In the genomic region with DNA sequence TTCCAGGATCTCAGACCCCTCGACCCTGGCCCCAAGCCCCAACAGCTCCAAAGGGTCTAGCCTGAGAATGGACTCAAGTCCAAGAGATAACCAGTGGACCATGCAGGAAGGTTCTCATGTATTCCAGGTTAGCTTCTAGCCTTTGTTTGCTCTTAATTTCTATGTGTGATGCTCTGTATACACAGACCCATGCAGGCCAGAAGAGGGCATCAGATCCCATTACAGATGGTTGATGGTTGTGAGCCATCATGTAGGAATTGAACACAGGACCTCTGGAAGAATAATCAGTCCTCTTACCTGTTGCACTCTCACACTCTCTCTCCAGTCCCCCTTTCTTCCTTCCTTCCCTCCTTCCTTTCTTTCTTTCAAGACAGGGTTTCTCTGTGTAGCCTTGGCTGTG, we compare ENCODE assay signal across 15 mouse cellular contexts. TPM values are rescaled to one million over a fixed set of nuclear protein-coding genes. Genes with fewer than 3 reads are reported as not detected.
DNase-seq lines count a peak whose midpoint lies in the region; ATAC-seq and TF ChIP-seq lines count a peak whose summit lies in the region.
"Had no signal": no experiment of that assay in that cellular context is flagged by ENCODE, and none has a peak within 500 bp of the region (broad histone marks: within the 10 kb centered on the region; RNA-seq: fewer than 3 reads in every experiment).

No protein-coding gene starts in this region.

- peak overlapping the region; percentile 2; the same call in 1 of the 2 replicates for H3K27ac ChIP-seq in kidney, embryonic 14.5 days (ENCODE audit: low read depth, low read length)
- H3K27ac ChIP-seq in liver, embryonic 12.5 days, result peak overlapping the region; percentile 67; the same call in 1 of the 2 replicates

- H3K27me3 ChIP-seq in kidney, embryonic 14.5 days (ENCODE audit: control insufficient read depth, insufficient read depth, low read length), result peaks cover 19% of the 10 kb centered on the region
- H3K27me3 ChIP-seq in Patski, result peaks cover 4% of the 10 kb centered on the region
- H3K27me3 ChIP-seq in liver, embryonic 12.5 days (replicated peaks), result peaks cover 36% of the 10 kb centered on the region

- peak; percentile 41 for DNase-seq in CD4-positive, CD25-positive, alpha-beta regulatory T cell, adult 2 months (ENCODE audit: low read depth, low spot score)
- DNase-seq in kidney, adult 18-20 months, result no peak
- no peak for DNase-seq in Patski (ENCODE audit: low read depth, low spot score)
- DNase-seq in urinary bladder, postnatal 4 days (ENCODE audit: low spot score in 2 of 2), result no peak
- DNase-seq in gastrocnemius, postnatal 25 days, result no peak
- DNase-seq: adrenal gland, postnatal 25 days; cerebellum, adult 18-20 months; embryo, embryonic 11 days; right cerebral cortex, postnatal 25 days had no signal

- H3K4me1 ChIP-seq in kidney, embryonic 14.5 days (ENCODE audit: control insufficient read depth, insufficient read depth, low read length), result peaks cover 14% of the 10 kb centered on the region; the same call in 1 of the 2 replicates
- H3K4me1 ChIP-seq in liver, embryonic 12.5 days, result peaks cover 44% of the 10 kb centered on the region

- H3K36me3 ChIP-seq in kidney, embryonic 14.5 days (ENCODE audit: control insufficient read depth, insufficient read depth, low read length), result peaks cover 17% of the 10 kb centered on the region
- peaks cover 23% of the 10 kb centered on the region for H3K36me3 ChIP-seq in liver, embryonic 12.5 days

- CTCF ChIA-PET in Patski (lab: Charles Lee), result interaction anchor here (2.2 kb wide), 1 partner anchor 18 kb away, joined by 7 read pairs; no protein-coding TSS in a partner anchor

- no peak for TF ChIP-seq CTCF in Patski (IDR thresholded peaks at IDR 0.05)

- WGBS in kidney, embryonic 14.5 days, result 33% methylated on average over 1 of the region's 1 CpGs
- 21% methylated on average over 1 of the region's 1 CpGs for WGBS in liver, embryonic 12.5 days (ENCODE audit: insufficient replicate concordance)

- H3K4me2 ChIP-seq in kidney, embryonic 14.5 days (replicated peaks; ENCODE audit: low read depth, low read length), result no peak overlapping the region
- peak overlapping the region; percentile 22; the same call in 1 of the 2 replicates for H3K4me2 ChIP-seq in liver, embryonic 12.5 days

- no peak overlapping the region for H3K9ac ChIP-seq in kidney, embryonic 14.5 days (ENCODE audit: low read depth, low read length)
- H3K9ac ChIP-seq in liver, embryonic 12.5 days, result no peak overlapping the region

- POLR2A ChIA-PET in Patski (lab: Charles Lee), result interaction anchor here (0.6 to 0.7 kb wide), 2 partner anchors 70 to 129 kb away, joined by 3 to 4 read pairs; no protein-coding TSS in a partner anchor

- H3K4me3 ChIP-seq in kidney, embryonic 14.5 days (ENCODE audit: low read length), result no peak overlapping the region
- no peak overlapping the region for H3K4me3 ChIP-seq in liver, embryonic 12.5 days

- in situ Hi-C loops in Patski (cut with MboI; ENCODE audit: low pct_unique_long_range_greater_than_20kb), result no loop called here

- H3K9me3 ChIP-seq in kidney, embryonic 14.5 days (ENCODE audit: control insufficient read depth, low read length), result no peaks in the 10 kb centered on the region
- no peaks in the 10 kb centered on the region for H3K9me3 ChIP-seq in liver, embryonic 12.5 days (replicated peaks)

- no peak for ATAC-seq in CD4-positive, CD25-positive, alpha-beta regulatory T cell, adult 4 months
- no peak for ATAC-seq in kidney, embryonic 14.5 days (ENCODE audit: low FRiP score, low TSS enrichment)
- ATAC-seq in Patski, result peak; percentile 6
- peak; percentile 39; the same call in 1 of the 2 replicates for ATAC-seq in liver, embryonic 12.5 days
- ATAC-seq: inflammation-experienced regulatory T-cells, adult 6 months had no signal

RNA-seq across cellular contexts. Expression of gene Icam1, which starts 3.4 kb away (rescaled TPM):
- polyA plus RNA-seq in CD4-positive, CD25-positive, alpha-beta regulatory T cell, adult 4 months (2017; shearing (Covaris generic)), result 100 to 1,000 TPM in 1 of 2 experiments, 10 to 100 TPM in 1; 66.8 to 106 TPM
- 7.1 and 10.3 TPM in 2 replicates for polyA plus RNA-seq in kidney, embryonic 14.5 days (2014; fragmentation: Nextera tagmentation; extraction: Ambion mirVana)
- polyA plus RNA-seq in Patski (2021), result 0.06 TPM
- polyA plus RNA-seq in liver, embryonic 12.5 days (2016; fragmentation: Nextera tagmentation; extraction: Ambion mirVana), result 9.9 TPM in 2 replicates
- 1 to 10 TPM; 1.6 to 3.0 TPM for total RNA-seq in gastrocnemius, postnatal 25 days (2021)

RNA-seq across cellular contexts. Expression of gene Mrpl4, which starts 9.8 kb away (rescaled TPM):
- 100 to 1,000 TPM in 1 of 2 experiments, 10 to 100 TPM in 1; 94.9 to 122 TPM for polyA plus RNA-seq in CD4-positive, CD25-positive, alpha-beta regulatory T cell, adult 4 months (2017; shearing (Covaris generic))
- 145 and 146 TPM in 2 replicates for polyA plus RNA-seq in kidney, embryonic 14.5 days (2014; fragmentation: Nextera tagmentation; extraction: Ambion mirVana)
- polyA plus RNA-seq in Patski (2021), result 89.1 TPM
- 89.3 and 91.4 TPM in 2 replicates for polyA plus RNA-seq in liver, embryonic 12.5 days (2016; fragmentation: Nextera tagmentation; extraction: Ambion mirVana)
- total RNA-seq in gastrocnemius, postnatal 25 days (2021), result 10 to 100 TPM; 61.9 to 62.8 TPM

RNA-seq across cellular contexts. Expression of gene Icam4, which starts 16.8 kb away (rescaled TPM):
- polyA plus RNA-seq in CD4-positive, CD25-positive, alpha-beta regulatory T cell, adult 4 months (2017; shearing (Covaris generic)), result 1 to 10 TPM; 2.7 to 3.5 TPM
- 0.45 and 0.49 TPM in 2 replicates for polyA plus RNA-seq in kidney, embryonic 14.5 days (2014; fragmentation: Nextera tagmentation; extraction: Ambion mirVana)
- 0.99 TPM for polyA plus RNA-seq in Patski (2021)
- 231 and 238 TPM in 2 replicates for polyA plus RNA-seq in liver, embryonic 12.5 days (2016; fragmentation: Nextera tagmentation; extraction: Ambion mirVana)
- total RNA-seq in gastrocnemius, postnatal 25 days (2021), result 1 to 10 TPM; 1.0 to 1.6 TPM

RNA-seq across cellular contexts. Expression of gene Icam5, which starts 19.5 kb away (rescaled TPM):
- polyA plus RNA-seq in CD4-positive, CD25-positive, alpha-beta regulatory T cell, adult 4 months (2017; shearing (Covaris generic)), result under 1 TPM in 1 of 2 experiments, not detected in 1; 0.20 TPM
- 0.20 TPM in 1 of 2 replicates, not detected in the other for polyA plus RNA-seq in kidney, embryonic 14.5 days (2014; fragmentation: Nextera tagmentation; extraction: Ambion mirVana)
- 1.1 TPM for polyA plus RNA-seq in Patski (2021)
- 0.42 and 0.45 TPM in 2 replicates for polyA plus RNA-seq in liver, embryonic 12.5 days (2016; fragmentation: Nextera tagmentation; extraction: Ambion mirVana)
- total RNA-seq in gastrocnemius, postnatal 25 days (2021), result not detected
- total RNA-seq: gastrocnemius, adult 18-20 months had no signal
- polyA plus RNA-seq: forebrain, embryonic 11.5 days had no signal

RNA-seq across cellular contexts. Expression of gene S1pr2, which starts 35.8 kb away (rescaled TPM):
- polyA plus RNA-seq in CD4-positive, CD25-positive, alpha-beta regulatory T cell, adult 4 months (2017; shearing (Covaris generic)), result 1 to 10 TPM; 3.2 to 5.6 TPM
- 26.7 and 36.1 TPM in 2 replicates for polyA plus RNA-seq in kidney, embryonic 14.5 days (2014; fragmentation: Nextera tagmentation; extraction: Ambion mirVana)
- 10.9 TPM for polyA plus RNA-seq in Patski (2021)
- 6.6 and 6.7 TPM in 2 replicates for polyA plus RNA-seq in liver, embryonic 12.5 days (2016; fragmentation: Nextera tagmentation; extraction: Ambion mirVana)
- 1 to 10 TPM; 2.3 to 3.6 TPM for total RNA-seq in gastrocnemius, postnatal 25 days (2021)

Comparison
In these comparisons a context has a peak if more than half of its experiments do, and no peak if none do; other contexts are left out.
1. ATAC-seq: peak in Patski (single experiment) and liver, embryonic 12.5 days (single experiment); none in CD4-positive, CD25-positive, alpha-beta regulatory T cell, adult 4 months (single experiment) and kidney, embryonic 14.5 days (single experiment).
2. RNA of gene Icam4, which starts 16.8 kb away (polyA plus RNA-seq): 231 to 238 TPM in liver, embryonic 12.5 days; 2.7 to 3.5 TPM in CD4-positive, CD25-positive, alpha-beta regulatory T cell, adult 4 months, 0.99 TPM in Patski (single experiment) and 0.45 to 0.49 TPM in kidney, embryonic 14.5 days; every median in the first group is over 10 times any median in the second.